Mouse (Mus musculus): ENCODE data around the gene Fbxl17. TPM values are rescaled to one million over a fixed set of nuclear protein-coding genes. Genes with fewer than 3 reads are reported as not detected.

The Fbxl17 gene
- total RNA-seq, 2 experiments from 2014 or later = 6.6 to 20.4 TPM

GRCm38 (mm10) chr17:63075091-63076036, 424.5 kb downstream of the Fbxl17 start:
- ATAC-seq (replicated peaks; ENCODE audit: poor library complexity, severe bottlenecking) = no peak

- no peak for ATAC-seq (replicated peaks; ENCODE audit: poor library complexity, severe bottlenecking)
Observed at GRCm38 (mm10) chr17:63073342-63073741, 426.5 kb downstream of the Fbxl17 start.

GRCm38 (mm10) chr17:63071134-63071923, 428.5 kb downstream of the Fbxl17 start:
- no peak for ATAC-seq (replicated peaks; ENCODE audit: poor library complexity, severe bottlenecking)

GRCm38 (mm10) chr17:63070161-63070761, 429.6 kb downstream of the Fbxl17 start:
- ATAC-seq (replicated peaks; ENCODE audit: poor library complexity, severe bottlenecking) = no peak

GRCm38 (mm10) chr17:63062785-63063184, 437.0 kb downstream of the Fbxl17 start:
- no peak for ATAC-seq (replicated peaks; ENCODE audit: poor library complexity, severe bottlenecking)

- ATAC-seq (replicated peaks; ENCODE audit: poor library complexity, severe bottlenecking) = no peak
Observed at GRCm38 (mm10) chr17:63061786-63062185, 438.0 kb downstream of the Fbxl17 start.

- no peak for ATAC-seq (replicated peaks; ENCODE audit: poor library complexity, severe bottlenecking)
Observed at GRCm38 (mm10) chr17:63060814-63061213, 439.0 kb downstream of the Fbxl17 start.

- ATAC-seq (replicated peaks; ENCODE audit: poor library complexity, severe bottlenecking) = no peak
Observed at GRCm38 (mm10) chr17:63057740-63058388, 442.0 kb downstream of the Fbxl17 start.

- no peak for ATAC-seq (replicated peaks; ENCODE audit: poor library complexity, severe bottlenecking)
Observed at GRCm38 (mm10) chr17:63056976-63057375, 442.8 kb downstream of the Fbxl17 start.

- no peak for ATAC-seq (replicated peaks; ENCODE audit: poor library complexity, severe bottlenecking)
Observed at GRCm38 (mm10) chr17:63053311-63053710, 446.5 kb downstream of the Fbxl17 start.

- no peak for ATAC-seq (replicated peaks; ENCODE audit: poor library complexity, severe bottlenecking)
Observed at GRCm38 (mm10) chr17:63046401-63046800, 453.4 kb downstream of the Fbxl17 start.

- no peak for ATAC-seq (replicated peaks; ENCODE audit: poor library complexity, severe bottlenecking)
Observed at GRCm38 (mm10) chr17:63045297-63045696, 454.5 kb downstream of the Fbxl17 start.

- ATAC-seq (replicated peaks; ENCODE audit: poor library complexity, severe bottlenecking) = peak; percentile 100
Observed at GRCm38 (mm10) chr17:63043046-63043675, 456.7 kb downstream of the Fbxl17 start.

GRCm38 (mm10) chr17:63037562-63037961, 462.3 kb downstream of the Fbxl17 start:
- ATAC-seq (replicated peaks; ENCODE audit: poor library complexity, severe bottlenecking) = no peak

- ATAC-seq (replicated peaks; ENCODE audit: poor library complexity, severe bottlenecking) = no peak
Observed at GRCm38 (mm10) chr17:63033141-63033540, 466.7 kb downstream of the Fbxl17 start.

- ATAC-seq (replicated peaks; ENCODE audit: poor library complexity, severe bottlenecking) = no peak
Observed at GRCm38 (mm10) chr17:63029105-63029504, 470.7 kb downstream of the Fbxl17 start.

GRCm38 (mm10) chr17:63025238-63025637, 474.6 kb downstream of the Fbxl17 start:
- ATAC-seq (replicated peaks; ENCODE audit: poor library complexity, severe bottlenecking) = no peak

- ATAC-seq (replicated peaks; ENCODE audit: poor library complexity, severe bottlenecking) = no peak
Observed at GRCm38 (mm10) chr17:63017605-63018167, 482.1 kb downstream of the Fbxl17 start.

GRCm38 (mm10) chr17:63012571-63012923, 487.3 kb downstream of the Fbxl17 start:
- ATAC-seq (replicated peaks; ENCODE audit: poor library complexity, severe bottlenecking) = no peak; the same call in 1 of the 2 replicates

Measured in granulocyte monocyte progenitor cell, adult 5-6 weeks (primary cell).